Mouse (Mus musculus) heart, adult 2 months (tissue): ENCODE measurements around the gene Usp46.

ENCODE experiments used
- CTCF ChIP-seq: fragments of 200-600 bp; IDR thresholded peaks from 2 replicates; pipeline ENCODE4 v1.8.1; 2022; ENCODE audit warnings: antibody characterized with exemption, mild to moderate bottlenecking, moderate library complexity
- EP300 ChIP-seq: fragments of 200-500 bp; IDR thresholded peaks from 2 replicates; pipeline ENCODE4 v1.6.1; 2011; ENCODE audit warnings: low read depth, low read length, control low read depth; ENCODE audit not compliant: insufficient read depth
- POLR2A ChIP-seq: fragments of 200-500 bp; IDR thresholded peaks from 2 replicates; pipeline ENCODE4 v1.6.1; 2011; ENCODE audit warnings: mild to moderate bottlenecking, low read depth, low read length, control low read depth; ENCODE audit not compliant: insufficient read depth

DNA sequence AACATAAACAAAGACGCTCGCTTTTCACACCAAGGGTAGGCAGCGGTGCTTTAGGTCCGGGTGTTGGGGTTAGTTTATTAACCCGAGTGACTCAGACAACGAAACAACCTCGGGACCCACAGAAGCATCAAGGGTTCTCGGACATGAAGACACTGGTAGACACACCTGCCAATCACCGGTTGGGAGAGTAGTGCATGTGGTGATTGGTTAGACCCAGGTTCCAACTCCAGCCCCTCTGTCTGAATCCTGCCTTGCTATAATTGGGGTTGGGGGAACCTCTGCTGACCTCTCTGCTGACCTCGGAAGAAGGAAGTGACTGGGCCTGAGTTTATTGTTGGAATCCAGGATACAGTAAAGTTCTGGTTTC is 29.6 kb upstream of the Usp46 start:
- TF ChIP-seq EP300 = no peak
- no peak for TF ChIP-seq CTCF
- TF ChIP-seq POLR2A = no peak
